Mouse (Mus musculus) kidney, adult 2 months (tissue): ENCODE data around the gene Sumf2. TPM values are rescaled to one million over a fixed set of nuclear protein-coding genes. Genes with fewer than 3 reads are reported as not detected.
"Not testable (repeated sequence)": the region's sequence is repeated elsewhere in the genome, so short reads cannot be mapped to it uniquely, and the experiment has no call there.

Experiments
- DNase-seq: peaks from one replicate; pipeline ENCODE4 v3.0.0; 2021
- H3K27ac ChIP-seq: fragments of 200-500 bp; 2 replicates; pipeline ENCODE4 v1.5.1; 2012; ENCODE audit warnings: low read depth, low read length, control low read depth, inconsistent platforms; ENCODE audit not compliant: insufficient read depth
- H3K27me3 ChIP-seq: fragments of 200-500 bp; replicated peaks from 2 replicates; pipeline ENCODE4 v1.6.1; 2012; ENCODE audit warnings: mild to moderate bottlenecking, moderate library complexity, low read length, inconsistent platforms; ENCODE audit not compliant: control insufficient read depth, insufficient read depth
- H3K36me3 ChIP-seq: fragments of 200-500 bp; 2 replicates; pipeline ENCODE4 v1.6.1; 2012; ENCODE audit warnings: mild to moderate bottlenecking, moderate library complexity, low read length, inconsistent platforms; ENCODE audit not compliant: control insufficient read depth, insufficient read depth
- H3K4me1 ChIP-seq: fragments of 200-500 bp; 2 replicates; pipeline ENCODE4 v1.6.1; 2011; ENCODE audit warnings: low read length; ENCODE audit not compliant: control insufficient read depth, insufficient read depth
- H3K4me3 ChIP-seq: fragments of 200-500 bp; 2 replicates; pipeline ENCODE4 v1.5.1; 2011; ENCODE audit warnings: mild to moderate bottlenecking, low read depth, low read length, control low read depth; ENCODE audit not compliant: insufficient read depth
- CTCF ChIP-seq: fragments of 200-500 bp; conservative IDR thresholded peaks from 2 replicates; pipeline ENCODE4 v1.5.1; 2011; ENCODE audit warnings: low read depth, mild to moderate bottlenecking, control low read depth, low read length, moderate library complexity, mixed read lengths; ENCODE audit not compliant: insufficient read depth, insufficient read length
- POLR2A ChIP-seq: fragments of 200-500 bp; IDR thresholded peaks from one replicate; pipeline ENCODE4 v1.6.1; 2011; ENCODE audit warnings: low read depth, low read length, control low read depth
- WGBS: fragments of 180-500 bp; shearing (Covaris S2); methylation state at CpG from one replicate; pipeline ENCODE4 v1.1.7; 2018; 5-methylcytosine and 5-hydroxymethylcytosine counted together
- polyA plus RNA-seq: library from polyadenylated mRNA; depleted of rRNA; stranded (reverse); fragments of >200 nt; gene quantifications from 2 replicates; pipeline ENCODE4 v1.2.3, GENCODE M21; 2012

The Sumf2 gene
- polyA plus RNA-seq, 1 experiment = 19.5 TPM

DNA sequence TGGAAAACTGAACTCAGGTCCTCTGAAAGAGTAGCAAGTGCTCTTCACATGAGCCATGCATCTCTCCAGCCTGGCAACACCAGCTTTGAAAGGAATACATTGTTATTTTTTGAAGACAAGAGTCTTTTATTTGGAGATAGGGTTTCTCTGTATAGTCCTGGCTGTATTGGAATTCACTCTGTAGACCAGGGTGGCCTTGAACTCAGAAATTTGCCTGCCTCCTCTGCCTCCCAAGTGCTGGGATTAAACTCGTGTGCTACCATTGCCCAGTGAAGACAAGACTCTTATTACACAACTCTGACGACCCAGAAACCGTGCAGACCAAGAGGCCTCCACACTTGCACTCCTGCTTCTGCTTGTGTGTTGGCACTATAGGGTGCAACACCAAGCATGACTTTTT is 33.1 kb downstream of the Sumf2 start:
- 53% methylated on average over 3 of the region's 3 CpGs for WGBS
- Histone ChIP-seq H3K27ac (no peak overlapping the region), H3K36me3 (peaks cover 11% of the 10 kb centered on the region), H3K27me3 (no peaks in the 10 kb centered on the region), H3K4me3 (no peak overlapping the region), H3K4me1 (peaks cover 3% of the 10 kb centered on the region; the same call in 1 of the 2 replicates)
- TF ChIP-seq CTCF (no peak), POLR2A (no peak)
- DNase-seq = no peak

DNA sequence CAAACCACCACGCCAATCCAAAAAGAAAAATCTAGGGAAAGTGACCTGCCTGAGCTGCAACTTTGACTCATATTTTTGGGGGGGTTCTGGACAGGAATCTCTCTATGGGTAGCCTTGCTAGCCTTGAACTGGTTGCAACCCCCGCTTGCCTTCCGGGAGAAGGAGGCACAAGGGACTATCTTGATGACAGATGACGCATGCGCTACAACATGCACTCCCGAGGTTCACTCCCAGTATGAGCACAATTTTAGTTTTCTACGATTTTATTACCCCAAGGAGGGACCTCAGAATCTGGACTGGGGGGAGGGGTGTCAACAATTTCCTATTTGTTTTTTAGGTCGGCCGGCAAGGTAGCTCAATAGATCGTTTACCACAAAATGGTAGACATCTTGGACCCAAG is 39.5 kb downstream of the Sumf2 start:
- H3K27ac ChIP-seq = no peak overlapping the region

DNA sequence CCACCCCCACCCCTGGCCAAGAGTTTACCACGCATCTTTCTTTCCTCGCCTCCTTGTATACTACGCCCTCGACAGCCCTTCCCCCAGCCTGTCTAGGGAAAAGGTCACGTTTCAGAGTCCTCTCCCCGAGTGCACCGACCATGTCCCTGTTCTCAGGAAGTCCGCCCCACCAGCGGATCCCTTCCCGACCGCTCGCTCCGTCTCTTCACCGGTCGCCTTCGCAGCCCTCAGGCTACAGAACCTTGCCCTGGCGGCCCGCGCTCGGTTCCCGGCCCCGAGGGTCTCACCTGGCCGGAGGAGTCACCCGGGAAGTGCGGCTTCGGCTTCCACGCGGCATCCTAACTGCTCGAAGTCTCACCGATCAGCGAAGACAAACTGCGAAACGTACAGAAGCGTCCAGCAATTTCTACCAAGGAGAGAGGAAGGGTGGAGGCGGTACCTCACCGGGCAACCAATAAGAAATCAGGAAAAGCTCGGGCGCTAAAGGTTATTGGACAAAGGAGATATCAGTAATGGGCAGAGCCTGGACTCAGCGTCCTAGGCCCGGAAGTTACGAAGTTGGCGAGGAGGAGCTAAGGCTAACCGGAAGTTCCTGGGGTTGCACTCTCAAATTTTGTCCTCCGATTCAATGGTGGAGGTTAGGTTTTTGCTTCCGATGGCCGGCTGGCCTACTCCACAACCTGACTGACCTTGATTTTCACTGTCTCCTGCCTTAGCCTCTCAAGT is 40.3 kb downstream of the Sumf2 start, which contains the start of gene Chchd2:
TSS of gene Chchd2 (minus strand) at position 560 of the 726 bp plus-strand sequence.
- WGBS = under 1% methylated on average over 46 of the region's 46 CpGs
- Histone ChIP-seq H3K36me3 (peaks cover 3% of the 10 kb centered on the region; the same call in 1 of the 2 replicates), H3K27ac (peak within 1 kb of the TSS; percentile 96), H3K4me3 (peak within 1 kb of the TSS; percentile 87), H3K4me1 (peaks cover 3% of the 10 kb centered on the region; the same call in 1 of the 2 replicates), H3K27me3 (no peaks in the 10 kb centered on the region)
- peak; percentile 99 for DNase-seq
- no peak for TF ChIP-seq CTCF
- TF ChIP-seq POLR2A = peak; percentile 66

More for the DNA sequence above, 39.5 kb downstream of the Sumf2 start:
- TF ChIP-seq CTCF (no peak), POLR2A (no peak)
- Histone ChIP-seq H3K4me1 (peaks cover 3% of the 10 kb centered on the region; the same call in 1 of the 2 replicates), H3K27me3 (no peaks in the 10 kb centered on the region), H3K4me3 (peak overlapping the region; percentile 87), H3K36me3 (peaks cover 8% of the 10 kb centered on the region; the same call in 1 of the 2 replicates)
- DNase-seq = peak; percentile 9
- WGBS = 10% methylated on average over 10 of the region's 10 CpGs

DNA sequence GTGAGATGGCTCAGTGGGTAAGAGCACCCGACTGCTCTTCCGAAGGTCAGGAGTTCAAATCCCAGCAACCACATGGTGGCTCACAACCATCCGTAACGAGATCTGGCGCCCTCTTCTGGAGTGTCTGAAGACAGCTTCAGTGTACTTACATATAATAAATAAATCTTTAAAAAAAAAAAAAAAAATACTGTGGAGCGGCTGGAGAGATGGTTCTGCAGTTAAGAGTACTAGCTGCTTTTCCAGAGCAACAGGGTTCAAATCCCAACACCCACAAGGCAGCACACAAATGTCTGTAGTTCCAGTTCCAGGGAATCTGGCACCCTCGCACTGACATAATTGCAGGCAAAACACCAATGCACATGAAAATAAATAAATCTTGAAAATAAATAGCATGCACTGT is 43.6 kb downstream of the Sumf2 start:
- 67% methylated on average over 7 of the region's 7 CpGs for WGBS
- not testable (repeated sequence) for H3K4me3 ChIP-seq, H3K36me3 ChIP-seq, DNase-seq, H3K4me1 ChIP-seq, H3K27me3 ChIP-seq, H3K27ac ChIP-seq

DNA sequence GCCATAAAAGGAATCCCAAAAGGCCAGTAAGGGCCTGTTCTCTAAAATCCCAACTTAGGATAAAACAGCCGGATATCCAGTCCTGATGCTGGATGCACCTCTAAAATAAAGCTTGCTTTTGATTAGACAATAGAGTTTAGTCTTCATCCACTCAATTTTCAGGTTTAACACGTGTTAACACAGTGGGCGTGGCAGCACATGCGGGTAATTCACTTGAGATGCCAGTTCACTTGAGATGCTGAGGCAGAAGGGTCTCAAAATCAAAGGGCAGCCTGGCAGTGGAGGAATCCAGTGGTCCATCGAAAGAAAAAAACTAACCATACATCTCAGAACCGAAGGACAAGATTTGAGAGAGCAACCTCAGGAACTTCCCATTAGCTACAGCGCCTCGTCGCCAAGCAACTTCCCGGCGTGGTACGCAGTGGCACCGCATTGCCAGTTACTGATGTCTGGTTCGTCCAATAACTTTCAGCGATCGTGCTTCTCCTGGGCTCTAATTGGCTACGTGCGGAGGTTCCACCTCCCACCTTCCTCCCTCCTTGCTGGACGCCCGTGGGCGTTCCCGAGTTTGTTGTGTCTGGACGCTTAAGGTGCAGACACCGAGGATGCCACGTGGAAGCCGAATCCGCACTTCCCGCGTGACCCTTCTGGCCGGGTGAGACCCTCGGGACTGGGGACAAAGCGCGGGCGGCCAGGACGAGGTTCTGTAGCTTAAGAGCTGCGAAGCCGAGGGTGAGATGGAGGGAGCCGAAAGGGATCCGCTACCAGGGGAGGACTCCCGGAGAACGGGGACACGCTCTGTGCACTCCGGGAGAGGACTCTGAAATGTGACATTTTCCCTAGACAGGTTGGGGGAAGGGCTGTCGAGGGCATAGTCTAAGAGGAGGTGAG is 48.7 kb downstream of the Sumf2 start, which contains the start of gene Zbed5:
TSS of gene Zbed5 (plus strand) at position 526 of the 891 bp plus-strand sequence.
- no peak within 1 kb of the TSS for H3K27ac ChIP-seq

DNA sequence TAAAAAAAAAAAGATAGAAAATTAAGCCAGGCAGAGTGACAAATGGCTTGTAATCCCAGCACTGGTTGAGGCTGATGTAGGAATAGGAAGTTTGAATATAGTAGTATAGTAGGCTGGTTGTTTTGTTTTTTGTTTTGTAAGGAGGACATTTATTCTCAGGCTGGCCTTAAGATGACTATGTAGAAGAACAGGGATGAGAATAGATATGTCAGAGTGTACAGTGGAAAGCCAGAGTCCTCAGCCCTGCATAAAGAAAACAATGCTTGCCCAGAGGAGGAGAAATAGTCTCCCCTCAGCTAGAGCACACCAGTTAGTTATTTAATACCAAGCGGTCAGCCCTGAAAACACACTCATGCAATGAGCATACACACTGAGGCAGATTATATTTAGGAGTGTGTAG is 51.7 kb downstream of the Sumf2 start, which contains the start of gene Phkg1:
TSS of gene Phkg1 (minus strand) at position 101 of the 400 bp plus-strand sequence.
- WGBS = 89% methylated on average over 1 of the region's 1 CpGs
- no peak within 1 kb of the TSS for H3K4me3 ChIP-seq
- DNase-seq = no peak
- no peak within 1 kb of the TSS for H3K27ac ChIP-seq
- H3K4me1 ChIP-seq = no peaks in the 10 kb centered on the region
- H3K27me3 ChIP-seq = no peaks in the 10 kb centered on the region
- H3K36me3 ChIP-seq = no peaks in the 10 kb centered on the region
- TF ChIP-seq POLR2A (no peak), CTCF (no peak)

More for the DNA sequence above, 48.7 kb downstream of the Sumf2 start, which contains the start of gene Zbed5:
- Histone ChIP-seq H3K4me3 (peak within 1 kb of the TSS; percentile 67), H3K4me1 (no peaks in the 10 kb centered on the region), H3K27me3 (no peaks in the 10 kb centered on the region), H3K36me3 (no peaks in the 10 kb centered on the region)
- TF ChIP-seq POLR2A = no peak
- no peak for TF ChIP-seq CTCF
- 2% methylated on average over 44 of the region's 44 CpGs for WGBS
- DNase-seq = peak; percentile 96
